Mouse (Mus musculus) hindbrain, embryonic 15.5 days (tissue): ENCODE data around the gene Emp1. TPM values are rescaled to one million over a fixed set of nuclear protein-coding genes. Genes with fewer than 3 reads are reported as not detected.

Experiments
- ATAC-seq: fragments of 200-750 bp; cut with Nextera tagmentation; 2 replicates; pipeline ENCODE4 v1.8.0; 2017; ENCODE audit warnings: low read depth, moderate number of reproducible peaks, moderate TSS enrichment; ENCODE audit not compliant: low FRiP score
- H3K27ac ChIP-seq: fragments of 300-500 bp; sonication (generic); replicated peaks from 2 replicates; pipeline ENCODE4 v1.5.1; 2015; ENCODE audit warnings: mild to moderate bottlenecking, inconsistent platforms
- H3K27me3 ChIP-seq: fragments of 300-500 bp; sonication (generic); 2 replicates; pipeline ENCODE4 v1.6.1; 2015; ENCODE audit warnings: control low read depth, inconsistent platforms
- H3K36me3 ChIP-seq: fragments of 300-500 bp; sonication (generic); 2 replicates; pipeline ENCODE4 v1.6.1; 2015; ENCODE audit warnings: control low read depth, inconsistent platforms
- H3K4me1 ChIP-seq: fragments of 300-500 bp; sonication (generic); replicated peaks from 2 replicates; pipeline ENCODE4 v1.6.1; 2015; ENCODE audit warnings: control low read depth, inconsistent platforms
- H3K4me2 ChIP-seq: fragments of 300-500 bp; sonication (generic); 2 replicates; pipeline ENCODE4 v1.6.1; 2015; ENCODE audit warnings: moderate library complexity, mild to moderate bottlenecking, inconsistent platforms
- H3K4me3 ChIP-seq: fragments of 300-500 bp; sonication (generic); 2 replicates; pipeline ENCODE4 v1.5.1; 2015; ENCODE audit warnings: mild to moderate bottlenecking, inconsistent platforms
- H3K9ac ChIP-seq: fragments of 300-500 bp; sonication (generic); 2 replicates; pipeline ENCODE4 v1.6.1; 2015; ENCODE audit warnings: inconsistent platforms
- H3K9me3 ChIP-seq: fragments of 300-500 bp; sonication (generic); 2 replicates; pipeline ENCODE4 v1.6.1; 2016; ENCODE audit warnings: control low read depth, inconsistent platforms
- WGBS: fragments of 180-500 bp; shearing (Covaris S2); methylation state at CpG from one replicate; pipeline ENCODE4 v1.1.7; 2015; 5-methylcytosine and 5-hydroxymethylcytosine counted together
- polyA plus RNA-seq: library from polyadenylated mRNA; unstranded; fragments of >200 nt; fragmentation: Nextera tagmentation; extraction: Ambion mirVana; gene quantifications from 2 replicates; pipeline ENCODE4 v1.2.1, GENCODE M21; 2015

Gene Emp1
- polyA plus RNA-seq, 1 experiment from 2014 or later: 9.7 TPM

DNA sequence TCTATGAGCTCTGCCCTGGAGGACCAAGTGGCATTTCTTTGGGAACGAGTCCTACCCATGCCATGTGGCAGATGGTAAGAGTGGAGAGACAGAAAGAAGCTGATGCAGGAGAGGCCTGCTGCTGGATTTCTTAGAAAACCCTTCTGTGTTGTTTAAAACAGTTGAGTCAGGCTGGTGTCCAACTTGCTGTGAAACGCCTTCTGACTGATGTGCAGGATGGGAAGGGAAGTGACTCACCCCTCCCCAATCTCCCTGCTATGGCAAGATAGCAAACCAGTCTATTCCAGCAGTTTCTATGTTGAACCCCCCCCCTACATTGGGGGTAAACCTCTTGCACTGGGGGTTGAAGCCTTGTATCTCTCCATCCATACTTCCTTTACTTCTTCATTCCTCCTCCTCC, 65.9 kb downstream of the Emp1 start:
- no peak for ATAC-seq
- Histone ChIP-seq H3K4me1 (no peaks in the 10 kb centered on the region), H3K4me2 (no peak overlapping the region), H3K27me3 (no peaks in the 10 kb centered on the region), H3K36me3 (no peaks in the 10 kb centered on the region), H3K9me3 (peaks cover 6% of the 10 kb centered on the region; the same call in 1 of the 2 replicates), H3K9ac (no peak overlapping the region), H3K27ac (no peak overlapping the region), H3K4me3 (no peak overlapping the region)
- WGBS: 87% methylated on average over 2 of the region's 2 CpGs

GRCm38 (mm10) chr6:135429268-135429909, 67.0 kb downstream of the Emp1 start:
- Histone ChIP-seq H3K4me1 (no peaks in the 10 kb centered on the region), H3K4me3 (no peak overlapping the region), H3K9me3 (0 out of 2 replicates have a peak, but pooled peaks cover under 1% of the 10 kb centered on the region), H3K36me3 (no peaks in the 10 kb centered on the region), H3K27me3 (no peaks in the 10 kb centered on the region), H3K9ac (no peak overlapping the region), H3K27ac (no peak overlapping the region; the same call in 1 of the 2 replicates), H3K4me2 (no peak overlapping the region)
- ATAC-seq: 0 out of 2 replicates have a peak, but pooled peaks have one; percentile 34
- WGBS: 34% methylated on average over 8 of the region's 8 CpGs

DNA sequence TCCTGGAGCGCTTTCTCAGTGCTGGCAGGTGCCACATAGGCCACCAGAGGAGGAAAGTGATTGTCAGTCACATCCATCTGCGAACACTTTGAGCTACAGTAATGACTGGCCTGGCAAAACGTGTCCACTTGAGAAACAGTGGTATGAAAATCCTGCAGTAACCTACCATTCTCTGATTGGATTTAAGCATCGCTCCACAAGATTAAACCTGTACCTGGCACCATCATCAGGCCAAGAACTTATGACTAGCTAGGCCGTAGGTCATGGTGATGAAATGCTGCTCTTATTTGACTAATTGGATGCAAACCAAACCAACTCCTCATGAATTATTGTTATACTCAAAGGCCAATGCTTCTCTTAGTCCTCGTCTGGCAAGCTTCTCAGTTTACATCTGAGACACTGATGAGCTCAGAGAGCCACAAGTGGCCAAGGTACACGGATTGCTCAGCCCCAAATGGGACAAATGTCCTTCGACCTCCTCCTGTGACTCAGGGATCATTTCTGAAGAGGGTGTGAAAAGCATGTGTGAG, 68.2 kb downstream of the Emp1 start:
- Histone ChIP-seq H3K9me3 (no peaks in the 10 kb centered on the region), H3K4me3 (no peak overlapping the region), H3K27me3 (no peaks in the 10 kb centered on the region), H3K4me2 (no peak overlapping the region), H3K36me3 (no peaks in the 10 kb centered on the region), H3K27ac (no peak overlapping the region), H3K4me1 (no peaks in the 10 kb centered on the region), H3K9ac (no peak overlapping the region)
- 86% methylated on average over 8 of the region's 8 CpGs for WGBS
- ATAC-seq: no peak

Other genes starting within 250 kb of the Emp1 start
- not detected in 2 replicates for gene Gprc5d, start 244.3 kb upstream of the Emp1 start, polyA plus RNA-seq
- gene Fam234b, start 164.6 kb upstream of the Emp1 start, polyA plus RNA-seq: 100 and 112 TPM in 2 replicates
- gene Hebp1, start 164.5 kb upstream of the Emp1 start, polyA plus RNA-seq: 3.6 and 6.8 TPM in 2 replicates
- 0.33 TPM in 1 of 2 replicates, not detected in the other for gene Gsg1, start 108.2 kb upstream of the Emp1 start, polyA plus RNA-seq
- gene Pbp2, start 52.1 kb upstream of the Emp1 start, polyA plus RNA-seq: 0.12 TPM in 1 of 2 replicates, not detected in the other